Mouse (Mus musculus) cerebral cortex, adult 2 months (tissue): ENCODE results near the gene Epha10.

Experiments
- WGBS: fragments of 180-500 bp; shearing (Covaris S2); methylation state at CpG from one replicate; pipeline ENCODE4 v1.1.7; 2018; 5-methylcytosine and 5-hydroxymethylcytosine counted together

Epha10 gene

GRCm38 (mm10) chr4:124894508-124895428, 14.1 kb downstream of the Epha10 start:
- WGBS: 2% methylated on average over 83 of the region's 83 CpGs

DNA sequence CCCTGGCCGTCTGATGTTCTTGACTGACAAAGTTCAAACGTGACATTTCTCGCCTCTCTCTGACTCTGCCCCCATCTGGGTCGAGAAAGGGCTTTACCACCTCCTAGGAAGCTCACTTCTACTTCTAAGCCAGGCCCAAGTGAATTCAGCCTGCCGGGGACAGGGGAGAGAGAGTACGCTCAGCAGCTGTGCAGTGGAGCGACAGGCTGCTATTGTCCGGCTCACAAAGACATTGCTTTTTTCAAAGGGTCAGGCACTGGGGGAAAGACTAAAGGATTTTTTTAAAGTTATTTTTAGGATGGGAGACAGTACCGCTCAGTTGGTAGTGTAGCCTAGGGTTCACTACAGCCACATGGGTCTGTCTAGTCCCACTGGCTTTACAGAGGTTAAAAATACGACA, 17.7 kb downstream of the Epha10 start:
- WGBS: 60% methylated on average over 10 of the region's 10 CpGs

DNA sequence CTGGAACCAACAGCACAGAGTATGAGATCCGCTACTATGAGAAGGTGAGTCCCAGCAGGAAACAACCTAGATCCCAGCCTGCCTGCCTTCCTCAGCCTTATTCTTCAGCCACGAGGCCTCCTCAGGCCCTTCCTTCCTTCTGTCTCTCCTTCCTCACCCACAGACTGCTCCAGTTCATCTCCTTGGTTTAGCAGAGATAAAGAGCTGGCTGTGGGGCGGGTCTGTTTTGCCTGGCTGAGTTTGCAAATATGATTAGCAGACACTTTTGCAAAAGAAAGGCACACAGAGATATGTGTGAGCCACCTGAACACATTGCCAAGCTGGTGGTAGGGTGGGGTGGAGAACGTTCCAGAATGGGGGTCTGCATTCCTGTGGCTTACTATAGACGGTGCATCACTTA, 19.2 kb downstream of the Epha10 start:
- WGBS: 74% methylated on average over 5 of the region's 5 CpGs

GRCm38 (mm10) chr4:124905417-124905816, 24.7 kb downstream of the Epha10 start:
- WGBS: 77% methylated on average over 4 of the region's 4 CpGs

DNA sequence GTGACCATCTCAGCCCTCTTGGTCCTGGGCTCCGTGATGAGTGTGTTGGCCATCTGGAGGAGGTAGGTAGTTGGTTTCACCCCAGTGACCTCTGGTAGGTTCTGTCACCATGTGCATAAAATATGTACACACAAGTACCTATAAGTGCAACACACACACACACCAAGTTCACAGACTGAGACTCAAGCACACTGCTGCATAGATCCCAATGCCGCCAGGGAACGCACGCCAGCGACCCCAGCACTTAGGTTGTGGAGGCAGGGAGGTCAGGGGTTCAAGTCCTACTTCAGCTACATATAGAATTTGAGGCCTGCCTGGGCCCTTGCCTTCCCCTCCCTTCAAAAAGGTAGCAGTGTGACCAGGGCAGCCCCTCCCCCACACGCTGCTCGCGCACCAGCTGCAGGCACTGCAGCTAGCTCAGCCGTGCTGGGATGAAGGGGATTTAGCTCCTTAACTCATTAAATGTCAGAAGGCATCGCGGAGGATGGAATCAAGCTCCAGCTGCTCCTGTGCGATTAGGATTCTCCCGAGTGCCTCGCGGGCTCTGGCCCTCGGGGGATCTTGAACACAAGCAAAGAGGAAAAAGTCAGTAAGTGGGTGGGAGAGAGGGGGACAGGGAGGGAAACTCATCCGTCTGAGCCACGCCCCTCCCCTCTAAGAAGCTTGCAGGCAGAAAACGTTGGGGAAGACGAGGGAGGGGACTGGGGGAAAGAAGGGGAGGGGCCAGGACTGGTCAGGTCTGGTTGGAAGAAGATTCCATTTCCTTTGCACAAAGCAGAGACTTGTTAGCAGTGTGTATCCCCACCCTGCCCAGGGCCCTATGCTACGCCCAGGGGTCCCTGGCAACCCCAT, 25.5 kb downstream of the Epha10 start:
- WGBS: 22% methylated on average over 21 of the region's 21 CpGs

DNA sequence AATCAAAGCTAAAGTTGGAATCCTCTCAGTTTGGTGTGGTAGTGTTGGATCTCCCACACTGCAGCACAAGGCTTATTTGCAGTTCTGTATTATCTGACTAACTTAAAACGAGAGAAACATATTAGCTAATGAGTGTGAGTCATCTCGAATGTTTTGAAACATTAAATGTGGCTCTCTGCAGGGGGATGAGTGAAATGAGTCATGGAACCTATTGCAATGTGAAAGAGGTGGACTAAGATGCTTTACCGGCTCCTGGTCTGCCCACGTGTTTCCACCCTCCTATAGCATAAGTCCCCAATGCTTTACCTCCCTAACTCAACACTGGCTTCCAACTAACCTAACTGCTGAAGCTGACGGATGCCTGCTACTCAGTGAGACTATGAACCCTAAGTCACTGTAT, 47.4 kb downstream of the Epha10 start:
- WGBS: 75% methylated on average over 5 of the region's 5 CpGs

DNA sequence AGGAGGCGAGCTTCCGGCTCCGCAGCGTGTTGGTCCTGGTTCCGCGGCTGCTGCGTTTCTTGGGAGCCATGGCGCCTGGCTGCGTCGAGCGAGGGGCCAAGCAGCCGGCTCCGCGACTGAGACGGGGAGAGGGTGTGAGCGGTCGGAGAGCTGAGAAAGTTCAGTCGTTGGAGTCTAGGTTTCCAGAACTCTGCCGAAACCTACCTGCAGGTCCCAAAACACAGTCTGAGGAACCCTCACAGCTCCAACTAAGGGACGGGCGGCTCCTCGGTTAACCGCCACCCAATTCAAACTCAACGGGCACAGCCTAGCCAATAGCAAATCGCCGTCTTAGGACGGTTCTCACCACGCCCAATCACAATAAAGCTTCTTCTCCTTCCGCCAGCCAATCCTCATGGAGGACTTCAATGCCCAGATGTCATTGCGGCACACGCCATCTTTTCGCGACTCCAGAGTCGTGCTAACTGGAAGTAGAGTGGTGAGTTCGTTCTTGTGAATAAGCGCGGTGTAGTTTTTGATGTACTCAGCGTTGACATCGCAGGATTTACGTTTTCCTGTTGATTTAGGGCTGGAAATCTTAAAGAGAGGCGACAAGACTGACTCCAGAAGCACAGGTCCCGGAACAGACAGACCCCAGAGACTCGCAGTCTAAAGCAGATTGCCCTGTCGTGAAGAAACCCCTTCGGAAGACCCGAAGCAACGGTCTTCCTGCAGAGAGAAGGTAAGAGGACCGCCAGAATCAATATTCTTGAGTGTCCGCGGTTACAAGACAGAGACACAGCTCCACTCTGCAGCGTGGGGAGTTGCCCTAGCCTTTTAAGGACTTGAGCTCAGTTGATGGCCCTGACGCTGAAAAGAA, 56.1 kb downstream of the Epha10 start, which contains the start of gene 9930104L06Rik:
Gene 9930104L06Rik (plus strand): TSS at position 436 of the 859 bp plus-strand sequence.
- WGBS: under 1% methylated on average over 52 of the region's 52 CpGs

DNA sequence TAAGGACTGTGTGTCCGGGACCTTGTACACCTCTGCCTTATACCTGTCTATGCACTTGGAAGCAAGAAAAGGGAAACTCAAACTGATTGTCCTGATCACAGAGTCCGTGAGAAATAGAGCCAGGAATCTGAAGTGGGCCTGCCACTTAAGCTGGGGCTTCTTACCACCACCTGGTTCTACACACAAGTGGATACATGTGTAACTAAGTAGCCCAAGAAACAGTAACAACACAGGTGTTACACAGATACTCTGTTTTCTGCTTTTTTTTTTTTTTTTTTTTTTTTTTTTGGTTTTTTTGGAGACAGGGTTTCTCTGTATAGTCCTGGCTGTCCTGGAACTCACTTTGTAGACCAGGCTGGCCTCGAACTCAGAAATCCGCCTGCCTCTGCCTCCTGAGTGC, 58.5 kb downstream of the Epha10 start, which contains the start of gene Cdca8:
Gene Cdca8 (minus strand): TSS at position 101 of the 400 bp plus-strand sequence.
- WGBS: 94% methylated on average over 4 of the region's 4 CpGs

- 2% methylated on average over 4 of the region's 4 CpGs for whole genome bisulfite sequencing
Measured at GRCm38 (mm10) chr4:124943022-124943421, 62.3 kb downstream of the Epha10 start.

DNA sequence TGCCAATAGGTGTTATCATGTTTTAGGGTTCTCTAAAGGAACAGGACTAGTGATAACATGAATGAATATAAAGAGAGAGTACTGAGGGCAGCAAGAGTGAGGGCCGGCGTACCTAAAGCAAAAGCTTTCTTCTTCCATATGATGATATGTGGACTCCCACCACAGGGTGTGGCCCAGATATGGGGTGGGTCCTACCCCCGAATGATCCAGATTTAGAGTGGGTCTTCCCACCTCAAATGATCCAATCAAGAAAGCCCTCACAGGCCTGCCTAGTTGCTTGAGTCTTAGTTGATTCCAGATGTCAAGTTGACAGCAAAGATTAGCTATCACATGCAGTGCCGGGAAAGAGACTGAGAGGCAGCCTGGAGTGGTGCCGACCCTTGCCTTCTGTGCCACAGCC, 63.1 kb downstream of the Epha10 start:
- WGBS: 82% methylated on average over 5 of the region's 5 CpGs

- WGBS: 64% methylated on average over 2 of the region's 2 CpGs
Measured at GRCm38 (mm10) chr4:124944961-124945360, 64.3 kb downstream of the Epha10 start.

- 76% methylated on average over 3 of the region's 3 CpGs for WGBS
Measured at GRCm38 (mm10) chr4:124949488-124949887, 68.8 kb downstream of the Epha10 start.

DNA sequence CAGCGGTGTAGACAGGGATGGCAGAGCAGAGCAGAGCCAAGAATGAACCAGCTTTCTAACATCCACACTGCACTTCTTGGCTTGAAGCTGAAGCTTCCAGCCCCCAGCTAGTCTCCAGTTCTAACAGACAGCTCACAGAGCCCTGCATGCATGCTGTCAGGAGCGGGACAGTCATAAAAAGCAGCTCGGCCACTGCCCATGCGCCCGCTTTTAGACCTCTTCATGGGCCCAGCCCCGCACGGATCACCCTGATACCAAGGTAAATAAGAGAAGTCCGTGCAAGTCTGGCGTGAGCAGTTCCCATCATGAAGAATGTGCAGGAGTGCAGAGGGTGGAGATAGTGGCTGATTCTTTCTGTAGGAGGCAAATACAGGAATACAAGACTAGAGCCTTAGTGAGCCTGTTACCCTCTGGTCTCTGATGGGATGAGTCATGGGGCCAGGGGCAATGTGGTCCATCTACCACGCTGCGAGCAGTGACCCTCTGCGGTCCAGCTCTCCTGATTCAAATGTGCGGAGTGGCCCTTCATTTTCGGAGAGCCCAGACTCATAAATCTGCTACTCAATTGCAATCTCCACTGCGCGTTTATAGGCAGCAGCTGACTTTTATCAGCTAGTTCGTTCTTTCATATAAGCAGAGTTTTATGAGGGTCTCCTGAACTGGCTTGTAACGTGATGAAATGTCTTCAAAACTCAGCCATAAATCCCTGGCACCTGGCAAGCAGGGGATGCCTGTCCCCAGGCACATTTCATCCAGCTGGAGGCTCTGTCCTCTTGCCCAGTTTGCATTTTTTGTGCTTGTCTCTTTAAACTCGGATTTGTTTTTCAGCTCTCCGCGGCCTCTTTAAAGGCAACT, 69.7 kb downstream of the Epha10 start:
- WGBS: 82% methylated on average over 21 of the region's 21 CpGs

- 52% methylated on average over 10 of the region's 10 CpGs for WGBS
Measured at GRCm38 (mm10) chr4:124951036-124951433, 70.3 kb downstream of the Epha10 start.

GRCm38 (mm10) chr4:124953546-124953945, 72.8 kb downstream of the Epha10 start:
- WGBS: 50% methylated on average over 4 of the region's 4 CpGs

DNA sequence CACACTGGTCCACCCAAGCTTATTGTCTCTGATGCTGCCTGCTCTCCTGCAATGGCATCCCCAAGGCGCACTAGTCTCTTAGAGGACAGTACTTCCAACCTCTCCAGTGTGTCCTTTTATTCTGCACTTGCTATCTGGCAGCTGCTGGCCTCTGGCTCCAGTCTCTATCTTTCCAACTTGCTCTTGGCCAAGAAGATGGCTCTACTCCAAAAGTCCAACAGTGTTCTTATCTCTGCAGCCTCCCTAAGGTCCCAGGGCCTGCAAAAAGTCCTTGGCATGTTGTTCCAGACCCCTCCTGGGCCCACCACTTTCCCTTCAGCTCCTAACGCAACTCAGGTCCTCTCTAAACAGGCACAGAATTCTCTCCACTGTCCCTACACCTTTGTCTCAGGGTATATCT, 76.6 kb downstream of the Epha10 start:
- WGBS: 92% methylated on average over 2 of the region's 2 CpGs

GRCm38 (mm10) chr4:124959062-124959461, 78.4 kb downstream of the Epha10 start:
- WGBS: 76% methylated on average over 11 of the region's 11 CpGs

GRCm38 (mm10) chr4:124960940-124961339, 80.2 kb downstream of the Epha10 start:
- 85% methylated on average over 11 of the region's 11 CpGs for WGBS

DNA sequence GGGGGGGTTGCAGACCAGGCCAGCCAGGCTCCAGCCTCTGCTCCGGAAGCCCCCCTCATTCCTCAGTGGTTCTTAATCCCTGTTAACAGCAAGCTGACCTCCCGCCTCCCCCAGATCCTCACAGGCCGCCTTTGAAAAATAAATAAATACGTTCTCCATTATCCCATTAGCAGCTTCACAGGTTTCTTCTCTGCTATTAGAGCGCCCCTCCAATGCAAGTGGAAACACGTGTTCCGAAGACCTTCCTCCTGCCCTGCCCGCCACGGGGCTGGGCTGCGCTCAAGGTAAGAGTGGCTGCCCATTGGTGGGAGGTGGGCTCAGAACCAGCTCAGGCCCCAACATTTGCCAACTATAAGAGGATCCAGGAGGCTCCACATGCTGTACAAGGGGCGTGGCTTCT, 81.9 kb downstream of the Epha10 start:
- WGBS: 57% methylated on average over 11 of the region's 11 CpGs

DNA sequence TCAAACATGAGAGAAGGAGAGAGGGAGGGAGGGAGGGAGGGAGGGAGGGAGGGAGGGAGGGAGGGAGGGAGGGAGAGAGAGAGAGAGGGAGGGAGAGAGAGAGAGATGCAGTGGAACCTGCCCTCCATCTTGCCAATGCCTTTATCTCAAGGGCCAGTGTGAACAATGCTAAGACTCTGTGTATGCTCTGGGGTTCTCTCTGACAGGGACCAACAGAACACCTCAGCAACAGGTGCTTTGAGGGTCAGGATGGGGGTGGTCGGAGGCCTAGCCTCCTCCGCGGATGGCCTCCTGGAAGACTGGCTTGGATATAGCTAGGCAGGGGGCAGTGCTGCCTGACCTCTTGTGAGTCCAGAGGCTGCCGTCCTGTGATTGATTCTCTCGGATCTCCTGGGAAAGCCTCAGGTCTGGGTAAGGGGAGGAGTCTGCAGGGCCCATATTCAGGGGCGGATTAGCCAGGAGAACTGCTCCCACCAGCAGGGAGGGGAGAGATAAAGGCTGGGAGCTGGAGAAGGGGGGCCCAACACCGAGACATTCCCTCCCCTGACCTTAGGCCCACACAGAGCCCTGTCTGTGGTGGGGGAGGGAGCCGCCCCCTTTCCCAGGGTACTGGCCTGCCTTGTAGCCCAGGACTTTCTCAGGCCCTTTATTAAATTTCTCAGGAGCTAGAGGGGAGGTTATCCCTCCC, 84.4 kb downstream of the Epha10 start:
- 50% methylated on average over 8 of the region's 8 CpGs for WGBS
